Mouse (Mus musculus) cerebellum, postnatal 14 days (tissue): ENCODE measurements around the gene Wfdc15b.
"Not testable (repeated sequence)": the region's sequence is repeated elsewhere in the genome, so short reads cannot be mapped to it uniquely, and the experiment has no call there.

Source experiments
- DNase-seq, 2 experiments: peaks; one replicate each; pipeline ENCODE4 v3.0.0; 2021; ENCODE audit warnings: mixed read lengths in 2 of 2

Gene Wfdc15b

GRCm38 (mm10) chr2:164221522-164221921 is at the start of gene Wfdc15b:
TSS of gene Wfdc15b (minus strand) at chr2:164221660.
- no peak for DNase-seq

DNA sequence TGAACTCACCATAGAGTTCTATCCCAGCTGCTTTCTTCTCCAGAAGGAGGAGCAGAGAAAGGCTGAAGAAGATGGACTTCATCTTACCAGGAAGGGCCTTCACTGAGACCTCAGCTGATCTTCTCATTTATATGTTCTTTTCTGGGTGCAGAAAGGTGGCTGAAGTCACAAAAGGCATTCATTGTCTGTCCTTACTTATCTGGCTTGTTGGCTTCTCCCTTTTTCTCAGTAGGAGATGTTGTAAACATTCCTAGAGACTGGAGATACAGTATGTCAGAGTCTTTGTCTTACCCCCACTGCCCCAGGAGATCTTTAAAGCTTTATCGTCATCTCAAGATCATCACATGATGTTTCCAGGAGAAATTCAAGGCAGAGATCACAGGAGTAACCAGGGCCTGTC is 35.1 kb upstream of the Wfdc15b start, which contains the start of gene Svs3b:
Gene Svs3b, minus strand, starts transcription at position 101 of the 400 bp plus-strand sequence.
- not testable (repeated sequence) for DNase-seq

GRCm38 (mm10) chr2:164238366-164238765 is 16.9 kb upstream of the Wfdc15b start, which contains the start of gene Svs2:
TSS of gene Svs2 (minus strand) at chr2:164238466.
- no peak for DNase-seq

DNA sequence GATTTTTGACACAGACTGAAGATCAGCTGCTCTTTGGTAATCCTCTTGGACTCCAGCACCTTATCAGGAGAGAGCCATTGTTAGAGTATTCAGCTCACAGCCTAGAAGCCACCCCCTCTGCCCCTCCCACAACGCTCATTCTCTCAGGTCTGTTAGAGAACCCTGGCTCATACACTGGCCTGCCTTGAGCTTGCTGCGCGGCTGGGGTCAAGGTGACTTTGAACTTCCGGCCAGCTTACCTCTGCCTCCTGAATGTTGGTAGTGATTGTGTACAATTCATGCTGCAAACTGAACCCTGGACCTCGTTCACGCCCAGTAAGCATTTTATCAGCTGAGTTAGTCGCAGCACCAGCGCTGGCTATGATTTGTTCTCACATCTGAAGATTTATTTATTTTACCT is 11.2 kb upstream of the Wfdc15b start:
- no peak for DNase-seq

DNA sequence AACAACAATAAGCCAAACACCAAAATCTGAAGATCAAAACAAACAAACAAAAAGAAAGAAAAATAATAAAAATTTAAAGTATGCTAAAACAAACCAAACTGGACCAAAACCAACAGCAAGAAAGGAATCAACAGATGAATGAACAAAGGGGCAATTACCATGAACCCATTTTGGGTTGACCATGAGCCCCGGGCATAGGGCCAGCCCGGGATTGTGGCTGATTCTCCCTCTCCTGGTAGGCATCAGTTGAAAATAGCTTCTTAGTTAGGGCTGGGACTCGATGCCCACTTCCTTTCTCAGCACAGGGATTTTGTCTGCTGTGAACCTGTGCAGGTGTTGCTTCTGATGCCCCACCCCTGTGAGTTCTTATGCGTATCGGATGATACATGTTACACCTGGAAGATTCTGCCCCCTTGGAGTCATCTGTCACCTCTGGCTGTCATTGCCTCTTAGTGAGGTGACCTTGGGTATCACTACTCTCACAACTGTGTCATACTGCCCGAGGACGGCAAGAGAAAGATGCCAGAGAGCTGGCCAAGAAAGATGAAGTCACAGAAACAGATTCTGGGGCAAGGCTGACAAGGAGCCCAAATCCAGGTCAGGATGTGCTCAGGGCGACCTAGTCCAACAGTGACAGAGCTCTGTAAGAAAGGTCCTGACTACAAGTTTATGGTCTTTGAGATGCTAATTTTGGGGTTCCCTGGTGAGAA is 7.1 kb upstream of the Wfdc15b start:
- DNase-seq = no peak

DNA sequence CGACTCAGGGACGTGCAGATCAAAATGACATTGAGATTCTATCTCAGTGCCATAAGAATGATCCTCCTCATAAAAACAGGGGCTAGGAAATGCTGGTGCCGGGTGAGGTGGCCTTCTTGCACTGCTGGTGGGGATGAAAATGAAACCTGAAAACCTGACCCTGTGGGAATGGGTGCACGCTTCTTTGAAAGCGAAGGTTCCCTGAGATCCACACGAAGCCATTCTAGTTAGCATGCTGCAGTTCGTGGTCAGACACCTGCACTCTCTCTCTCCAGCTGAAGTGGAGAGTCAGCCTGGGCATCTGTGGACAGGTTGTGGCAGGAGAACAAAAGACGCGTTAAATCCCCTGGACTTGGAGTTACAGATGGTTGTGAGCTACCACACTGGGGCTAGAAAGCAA is 2.2 kb downstream of the Wfdc15b start:
- DNase-seq = no peak

DNA sequence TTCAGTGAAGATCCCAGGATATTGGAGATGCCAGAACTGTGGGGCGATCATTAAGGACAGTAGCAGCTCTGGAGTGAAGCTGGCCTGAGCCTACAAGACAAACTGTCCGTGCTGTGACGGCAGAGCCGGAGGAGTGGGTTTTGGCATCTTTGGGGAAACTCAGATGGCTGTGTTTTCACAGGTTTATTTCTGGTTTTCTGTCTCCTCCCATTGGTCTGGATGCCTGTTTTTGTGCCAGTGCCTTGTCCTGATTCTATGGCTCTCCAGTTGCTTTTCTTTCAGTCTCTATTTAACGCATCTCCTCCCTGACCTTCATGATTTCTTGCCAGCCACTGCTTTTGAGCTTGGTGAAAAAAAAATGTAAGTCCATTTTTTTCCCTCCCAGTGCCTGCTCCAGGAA is 8.7 kb downstream of the Wfdc15b start:
- DNase-seq = no peak

DNA sequence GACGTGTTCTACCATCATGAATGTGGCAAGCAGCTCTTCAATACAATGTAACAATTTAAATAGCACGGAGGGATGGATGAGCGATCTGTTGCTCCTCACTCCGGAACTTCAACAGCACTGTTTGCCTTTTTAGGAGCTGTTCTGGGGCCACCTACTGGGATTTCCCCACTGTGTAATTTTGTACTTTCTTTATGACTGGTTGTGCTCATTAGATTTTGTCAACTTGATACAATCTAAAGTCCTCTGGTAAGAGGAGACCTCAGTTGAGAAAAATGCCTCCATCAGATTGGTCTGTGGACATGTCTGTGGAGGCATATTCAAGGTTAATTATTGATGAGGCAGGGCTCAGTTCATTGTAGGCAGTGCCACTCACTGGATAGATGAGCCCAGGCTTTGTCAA is 10.6 kb downstream of the Wfdc15b start:
- DNase-seq = no peak

- DNase-seq = peak; percentile 40 to 73
Measured at GRCm38 (mm10) chr2:164206676-164207075, 14.8 kb downstream of the Wfdc15b start.

- DNase-seq = not testable (repeated sequence)
Measured at GRCm38 (mm10) chr2:164206011-164206410, 15.4 kb downstream of the Wfdc15b start.

GRCm38 (mm10) chr2:164199626-164200327 is 21.7 kb downstream of the Wfdc15b start, which contains the start of gene Wfdc15a:
TSS of gene Wfdc15a (minus strand) at chr2:164200130.
- no peak for DNase-seq

DNA sequence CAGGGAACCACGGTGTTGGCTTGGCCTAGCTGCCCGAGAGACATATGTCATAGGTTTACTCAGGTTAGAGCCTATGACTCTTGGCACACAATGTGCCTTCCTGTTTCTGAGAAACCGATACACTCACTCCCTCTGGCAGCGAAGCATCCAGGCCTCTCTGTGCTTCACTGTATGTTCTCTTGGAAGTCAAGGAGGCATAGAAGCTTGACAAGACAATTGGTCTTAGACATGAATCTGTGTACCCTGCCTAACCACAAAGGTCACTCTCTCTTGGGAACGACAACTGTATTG is 24.8 kb downstream of the Wfdc15b start:
- DNase-seq = no peak

- no peak for DNase-seq
Measured at GRCm38 (mm10) chr2:164195971-164196699, 25.3 kb downstream of the Wfdc15b start.

DNA sequence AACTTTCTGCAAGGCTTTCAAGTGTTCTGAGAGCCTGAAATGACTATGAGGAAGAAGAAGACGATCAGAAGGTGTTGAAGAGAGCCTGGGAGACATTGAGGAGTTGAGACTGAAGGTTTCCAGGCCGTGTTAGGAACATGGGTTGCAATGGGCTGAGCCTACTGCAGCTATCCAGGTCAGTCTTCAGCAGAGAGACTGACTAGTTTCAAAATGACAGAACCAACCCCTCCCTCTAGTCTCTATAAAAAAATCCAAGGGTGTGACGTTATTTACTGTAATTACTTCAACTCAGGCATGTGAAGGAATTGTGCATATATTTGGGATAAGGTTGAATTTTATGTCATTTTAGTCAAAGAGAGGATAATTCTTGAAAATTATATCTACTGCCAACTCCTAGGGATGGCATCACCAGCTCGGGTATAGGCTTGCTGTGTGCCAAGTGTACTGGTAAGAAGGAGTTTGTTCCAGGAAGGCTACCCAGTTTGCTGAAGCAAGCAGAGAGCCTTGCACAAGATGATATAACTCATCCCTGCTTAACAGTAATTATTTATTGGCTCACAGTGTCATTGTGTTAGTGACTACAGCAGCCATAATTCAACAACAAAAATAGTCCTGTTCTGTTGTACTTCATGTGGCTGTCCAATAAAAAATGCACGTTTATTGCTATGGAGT is 26.4 kb downstream of the Wfdc15b start:
- DNase-seq = no peak

DNA sequence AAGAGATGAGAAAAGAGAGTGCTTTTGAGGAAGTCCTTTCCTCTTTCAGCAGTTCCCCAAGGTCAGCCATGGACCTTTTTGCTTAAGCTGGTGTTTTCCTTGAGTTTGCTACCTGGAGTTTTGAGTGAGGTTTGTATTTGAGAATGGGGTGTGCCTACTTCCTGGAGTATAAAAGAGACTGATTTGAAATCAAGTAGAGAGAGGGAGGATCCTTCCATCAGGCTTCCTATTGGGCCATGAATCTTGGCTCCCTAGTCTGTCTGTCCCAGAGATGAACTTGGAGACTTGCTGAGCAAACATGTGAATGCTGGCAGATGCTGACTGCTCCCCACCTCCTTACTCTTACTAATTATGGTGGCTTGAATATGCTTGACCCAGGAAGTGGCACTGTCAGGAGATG is 29.2 kb downstream of the Wfdc15b start:
- no peak for DNase-seq

DNA sequence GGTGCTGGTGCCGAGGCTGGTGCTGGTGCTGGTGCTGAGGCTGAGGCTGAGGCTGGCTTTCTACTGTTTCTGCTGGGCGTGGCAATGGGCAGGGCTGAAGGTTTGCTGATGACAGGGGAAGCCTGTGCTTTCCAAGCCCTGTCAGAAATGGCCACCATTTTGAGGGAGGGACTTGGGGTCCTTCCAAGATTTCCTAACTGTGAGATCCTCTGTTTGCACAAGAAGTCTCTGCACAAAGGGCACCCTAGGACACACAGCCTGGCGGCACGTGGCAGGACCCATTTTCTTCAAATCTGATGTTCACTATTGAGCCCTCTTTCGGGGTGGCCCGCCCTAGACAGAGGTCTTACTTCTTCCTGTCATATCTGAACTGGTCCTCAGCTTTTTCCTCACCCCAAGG is 30.9 kb downstream of the Wfdc15b start, which contains the start of gene Wfdc12:
Gene Wfdc12, minus strand, starts transcription at position 33 of the 400 bp plus-strand sequence.
- no peak for DNase-seq

DNA sequence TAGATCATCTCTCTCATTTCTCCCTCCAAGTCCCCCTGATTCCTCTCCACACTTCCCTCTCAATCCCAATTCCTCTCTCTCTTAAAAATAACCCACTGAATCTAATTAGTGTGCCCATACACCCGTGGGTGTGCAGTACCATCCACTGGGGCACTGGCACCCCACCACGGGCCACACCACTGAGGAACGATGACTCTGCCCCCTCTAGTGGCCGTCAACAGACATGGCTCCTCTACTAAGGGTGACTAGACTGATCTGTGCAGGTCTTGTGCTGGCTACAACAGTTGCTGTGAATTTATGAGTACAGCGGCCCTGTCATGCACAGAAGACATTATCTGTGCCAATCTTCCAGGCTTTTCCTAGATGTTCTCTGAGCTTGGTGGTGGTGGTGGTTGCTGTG is 32.7 kb downstream of the Wfdc15b start:
- DNase-seq = no peak

- no peak for DNase-seq
Measured at GRCm38 (mm10) chr2:164184145-164184719, 37.2 kb downstream of the Wfdc15b start.

DNA sequence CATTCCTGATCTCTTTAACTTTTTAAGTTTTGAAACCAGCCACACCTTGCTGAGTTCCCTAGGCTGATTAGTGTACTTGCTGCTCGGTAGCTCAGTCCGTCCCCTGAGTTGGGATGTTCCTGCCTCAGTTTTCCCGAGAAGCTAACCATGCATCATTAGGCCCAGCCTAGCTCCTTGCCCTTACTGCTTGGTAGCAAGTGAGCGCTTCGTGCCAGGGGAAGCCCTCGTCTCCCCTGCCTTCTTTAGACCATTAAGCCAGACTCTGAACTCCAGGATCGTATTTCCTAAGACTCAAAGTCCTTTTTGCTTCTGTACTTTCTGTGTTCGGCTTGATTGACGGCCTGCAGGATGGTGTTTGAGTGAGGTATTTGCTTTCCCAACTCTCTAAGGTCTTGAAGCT is 38.1 kb downstream of the Wfdc15b start:
- no peak for DNase-seq

DNA sequence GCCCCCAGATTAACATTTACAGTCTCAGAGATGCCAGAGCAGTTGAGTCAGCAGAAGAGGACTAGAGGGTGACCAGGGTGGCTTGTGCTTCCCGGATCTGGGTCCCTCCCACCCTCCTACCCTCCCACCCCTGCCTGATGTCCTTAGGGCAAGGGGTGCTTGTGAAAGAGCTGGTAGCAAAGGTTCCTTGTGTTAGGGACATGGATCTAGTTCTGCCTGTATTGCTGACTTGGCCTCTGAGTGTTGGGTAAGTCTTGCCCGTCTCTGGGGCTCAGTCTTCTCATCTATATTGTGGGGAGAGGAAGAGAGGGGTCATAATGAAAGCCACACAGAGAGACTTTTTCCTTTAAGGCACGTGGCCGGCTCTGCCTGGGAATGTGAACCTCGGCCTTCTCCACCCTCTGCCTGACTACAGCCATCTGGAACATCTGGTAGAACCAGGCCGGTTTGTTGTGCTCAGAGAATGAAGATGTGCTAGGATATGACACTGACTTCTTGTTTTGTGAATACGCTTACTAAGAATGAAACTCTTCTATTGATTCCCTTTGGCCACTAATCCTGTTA is 38.7 kb downstream of the Wfdc15b start, which contains the start of gene Wfdc5:
Gene Wfdc5, minus strand, starts transcription at position 51 of the 564 bp plus-strand sequence.
- DNase-seq = no peak

DNA sequence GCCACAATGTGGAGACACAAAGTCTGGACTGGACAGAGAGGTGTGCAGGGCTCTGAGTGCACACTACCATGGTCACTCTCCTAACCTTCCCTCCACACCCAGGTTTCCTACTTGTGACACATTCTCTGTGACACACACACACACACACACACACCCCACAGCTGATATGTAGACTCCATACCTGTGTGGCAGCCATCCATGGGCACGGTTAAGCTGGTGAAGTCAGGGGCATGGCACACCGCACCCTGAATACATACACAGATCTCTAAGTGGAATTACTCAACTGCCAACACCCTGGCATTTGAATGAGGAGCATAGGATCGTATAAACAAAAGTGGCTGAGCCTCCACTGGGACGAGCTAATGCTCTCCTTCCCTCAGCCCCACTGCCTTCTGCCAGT is 40.7 kb downstream of the Wfdc15b start:
- no peak for DNase-seq

DNA sequence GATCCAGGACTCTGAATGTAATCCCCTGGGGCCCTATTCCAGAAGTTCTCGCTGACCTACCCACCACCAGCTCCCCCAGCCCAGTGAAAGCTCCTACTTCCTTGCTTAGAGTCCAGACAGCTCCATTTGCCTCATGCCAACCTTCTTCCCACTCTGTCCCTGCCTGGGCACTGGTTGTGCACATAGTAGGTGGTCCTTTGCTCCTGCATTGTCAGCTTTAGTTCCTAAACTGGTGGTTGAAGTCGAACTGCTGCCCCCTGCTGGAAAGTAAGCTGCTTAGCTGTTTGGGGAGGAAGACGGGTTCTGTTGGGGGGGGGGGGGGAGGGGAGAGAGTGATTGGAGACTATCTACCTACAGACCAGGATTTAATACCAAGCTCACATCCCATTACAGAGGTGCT is 41.3 kb downstream of the Wfdc15b start:
- DNase-seq = peak in 1 of 2 experiments; percentile 51
